Mouse (Mus musculus): ENCODE results near the gene Arhgef10l.

The Arhgef10l gene

GRCm38 (mm10) chr4:140547488-140547887 is 118.3 kb downstream of the Arhgef10l start:
- ATAC-seq (ENCODE audit: insufficient number of reproducible peaks, low FRiP score, low TSS enrichment), result peak; percentile 74

DNA sequence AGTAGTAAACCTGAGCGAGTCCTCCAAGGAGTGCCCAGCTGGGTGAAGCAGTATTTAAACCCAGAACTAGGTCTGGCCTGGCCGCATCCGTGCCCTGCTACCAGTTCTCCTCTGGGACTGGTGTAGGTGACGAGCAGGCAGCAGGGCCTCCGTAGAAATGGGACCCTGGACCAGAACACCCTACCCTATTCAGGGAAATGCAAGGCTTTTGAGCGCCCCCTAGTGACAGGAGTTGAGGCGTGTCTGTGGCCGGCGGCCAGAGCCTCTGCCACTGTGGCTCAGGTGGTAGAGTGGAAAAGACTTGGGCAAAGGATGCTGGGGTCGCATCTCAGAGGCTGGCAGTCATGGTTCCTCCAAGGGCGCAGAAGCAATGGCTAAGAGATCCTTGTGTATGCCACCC is 126.7 kb downstream of the Arhgef10l start:
- ATAC-seq (ENCODE audit: insufficient number of reproducible peaks, low FRiP score, low TSS enrichment), result no peak

- ATAC-seq (ENCODE audit: insufficient number of reproducible peaks, low FRiP score, low TSS enrichment), result no peak
Measured at GRCm38 (mm10) chr4:140537561-140538021, 128.2 kb downstream of the Arhgef10l start.

GRCm38 (mm10) chr4:140535323-140535722 is 130.5 kb downstream of the Arhgef10l start:
- ATAC-seq (ENCODE audit: insufficient number of reproducible peaks, low FRiP score, low TSS enrichment), result no peak

- ATAC-seq (ENCODE audit: insufficient number of reproducible peaks, low FRiP score, low TSS enrichment), result no peak
Measured at GRCm38 (mm10) chr4:140532270-140532669, 133.5 kb downstream of the Arhgef10l start.

- no peak for ATAC-seq (ENCODE audit: insufficient number of reproducible peaks, low FRiP score, low TSS enrichment)
Measured at GRCm38 (mm10) chr4:140531024-140531423, 134.8 kb downstream of the Arhgef10l start.

- ATAC-seq (ENCODE audit: insufficient number of reproducible peaks, low FRiP score, low TSS enrichment), result no peak
Measured at GRCm38 (mm10) chr4:140529735-140530134, 136.1 kb downstream of the Arhgef10l start.

GRCm38 (mm10) chr4:140528443-140528842 is 137.4 kb downstream of the Arhgef10l start:
- no peak for ATAC-seq (ENCODE audit: insufficient number of reproducible peaks, low FRiP score, low TSS enrichment)

DNA sequence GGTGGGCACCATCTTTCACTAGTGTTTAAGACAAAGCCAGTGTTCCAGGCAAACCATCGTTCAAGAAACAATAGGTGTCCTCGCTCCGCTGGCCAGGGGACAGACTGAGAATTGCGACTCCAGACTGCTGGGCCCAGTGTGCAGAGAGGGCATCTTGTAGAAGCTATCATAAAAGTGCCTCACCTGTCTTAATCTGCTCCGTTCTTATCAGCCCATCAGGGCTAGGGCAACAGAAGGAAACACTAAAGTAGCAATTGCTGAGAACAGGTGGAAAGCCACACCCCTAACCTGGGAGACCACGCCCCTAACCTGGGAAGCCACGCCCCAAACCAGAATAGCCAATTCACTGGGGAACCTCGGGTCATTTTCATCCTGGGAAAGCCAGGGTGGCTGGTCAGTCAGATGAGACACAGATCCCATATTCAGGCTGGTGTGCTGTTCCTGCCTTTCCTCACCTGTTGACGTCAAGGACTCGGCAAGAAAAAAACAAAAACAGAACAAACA is 140.1 kb downstream of the Arhgef10l start:
- no peak for ATAC-seq (ENCODE audit: insufficient number of reproducible peaks, low FRiP score, low TSS enrichment)

- ATAC-seq (ENCODE audit: insufficient number of reproducible peaks, low FRiP score, low TSS enrichment), result no peak
Measured at GRCm38 (mm10) chr4:140524927-140525326, 140.9 kb downstream of the Arhgef10l start.

DNA sequence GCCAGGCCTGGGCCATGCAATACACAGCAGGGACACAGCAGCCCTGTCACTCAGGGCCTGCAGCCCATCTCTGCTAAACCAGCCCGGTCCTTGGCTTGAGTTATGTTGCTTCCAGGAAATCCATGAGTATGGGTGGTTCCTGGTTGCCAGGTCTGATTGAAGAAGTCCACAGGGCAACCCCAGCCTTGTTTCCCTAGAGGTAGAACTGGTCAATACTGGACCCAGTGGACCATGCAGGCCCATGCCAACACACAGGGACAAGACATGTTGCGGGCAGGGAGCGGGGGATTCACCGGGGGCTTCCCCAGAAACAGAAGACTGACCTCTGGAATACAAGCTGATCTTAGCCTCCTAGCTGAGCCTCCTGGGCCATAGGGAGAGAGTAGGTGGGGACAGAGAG is 142.9 kb downstream of the Arhgef10l start:
- ATAC-seq (ENCODE audit: insufficient number of reproducible peaks, low FRiP score, low TSS enrichment), result no peak

DNA sequence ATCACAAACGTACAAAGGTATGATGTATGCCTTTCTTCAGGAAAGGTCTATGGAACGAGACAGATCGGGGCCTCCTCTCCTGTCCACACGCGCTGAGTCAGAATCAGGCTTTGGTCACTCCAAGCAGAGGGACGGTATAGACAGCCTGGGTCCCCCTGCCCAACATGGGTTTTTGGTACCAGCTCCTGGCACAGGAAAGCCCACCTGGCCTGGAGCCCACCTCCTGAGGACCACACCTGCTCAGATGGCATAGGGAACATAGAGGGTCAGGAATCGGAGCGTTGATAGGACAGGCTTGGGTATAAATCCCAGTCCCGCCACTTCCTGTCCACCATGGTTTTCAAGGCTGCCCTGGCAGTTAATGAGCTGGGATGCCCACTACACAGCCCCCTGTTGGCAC is 145.1 kb downstream of the Arhgef10l start:
- ATAC-seq (ENCODE audit: insufficient number of reproducible peaks, low FRiP score, low TSS enrichment), result no peak

- no peak for ATAC-seq (ENCODE audit: insufficient number of reproducible peaks, low FRiP score, low TSS enrichment)
Measured at GRCm38 (mm10) chr4:140513797-140514196, 152.0 kb downstream of the Arhgef10l start.

DNA sequence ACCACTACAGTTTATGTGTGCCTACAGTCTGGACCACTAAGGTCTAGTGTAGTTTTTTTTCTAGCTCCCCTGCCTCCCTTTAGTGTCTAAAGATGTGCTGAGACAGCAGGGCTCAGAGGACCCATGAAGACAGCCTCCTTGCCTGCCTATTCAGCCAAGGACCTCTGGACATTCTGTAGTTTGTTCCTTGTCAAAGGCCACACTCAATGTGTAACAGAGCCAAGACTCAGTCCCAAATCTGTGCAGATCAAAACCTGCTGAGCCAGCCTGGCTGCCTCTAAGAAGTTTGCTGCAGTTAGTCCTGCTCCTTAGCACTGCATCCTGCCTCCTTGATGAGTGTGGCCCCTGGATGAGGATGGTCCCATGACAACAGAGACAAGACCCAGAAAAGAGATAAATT is 156.0 kb downstream of the Arhgef10l start:
- no peak for ATAC-seq (ENCODE audit: insufficient number of reproducible peaks, low FRiP score, low TSS enrichment)

DNA sequence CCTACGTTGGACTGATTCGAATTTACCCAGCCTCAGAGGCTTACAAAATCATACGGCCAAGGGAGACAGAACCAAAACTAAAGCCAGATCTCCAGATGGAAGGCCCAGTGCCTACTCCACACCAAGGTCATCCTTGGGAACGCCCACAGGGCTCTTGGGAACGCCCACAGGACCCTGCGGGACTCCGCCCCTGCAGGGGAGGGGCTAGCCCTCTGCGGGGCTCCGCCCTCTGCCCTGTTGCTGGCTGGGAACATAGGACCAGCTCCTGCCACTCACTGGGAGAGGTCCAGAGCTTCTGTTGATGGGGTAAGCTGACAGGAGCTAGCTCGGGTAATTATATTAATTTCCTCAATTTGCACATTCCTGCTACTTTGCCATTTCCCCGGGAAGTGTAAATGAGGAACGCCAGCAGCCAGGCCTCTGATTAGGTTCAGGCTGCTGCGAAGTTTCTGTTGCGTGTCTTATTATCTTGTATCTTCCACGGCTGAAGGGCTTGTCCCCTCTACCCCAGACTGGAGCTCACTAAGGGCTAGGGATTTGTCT is 158.6 kb downstream of the Arhgef10l start:
- no peak for ATAC-seq (ENCODE audit: insufficient number of reproducible peaks, low FRiP score, low TSS enrichment)

- ATAC-seq (ENCODE audit: insufficient number of reproducible peaks, low FRiP score, low TSS enrichment), result no peak
Measured at GRCm38 (mm10) chr4:140505608-140506002, 160.2 kb downstream of the Arhgef10l start.

DNA sequence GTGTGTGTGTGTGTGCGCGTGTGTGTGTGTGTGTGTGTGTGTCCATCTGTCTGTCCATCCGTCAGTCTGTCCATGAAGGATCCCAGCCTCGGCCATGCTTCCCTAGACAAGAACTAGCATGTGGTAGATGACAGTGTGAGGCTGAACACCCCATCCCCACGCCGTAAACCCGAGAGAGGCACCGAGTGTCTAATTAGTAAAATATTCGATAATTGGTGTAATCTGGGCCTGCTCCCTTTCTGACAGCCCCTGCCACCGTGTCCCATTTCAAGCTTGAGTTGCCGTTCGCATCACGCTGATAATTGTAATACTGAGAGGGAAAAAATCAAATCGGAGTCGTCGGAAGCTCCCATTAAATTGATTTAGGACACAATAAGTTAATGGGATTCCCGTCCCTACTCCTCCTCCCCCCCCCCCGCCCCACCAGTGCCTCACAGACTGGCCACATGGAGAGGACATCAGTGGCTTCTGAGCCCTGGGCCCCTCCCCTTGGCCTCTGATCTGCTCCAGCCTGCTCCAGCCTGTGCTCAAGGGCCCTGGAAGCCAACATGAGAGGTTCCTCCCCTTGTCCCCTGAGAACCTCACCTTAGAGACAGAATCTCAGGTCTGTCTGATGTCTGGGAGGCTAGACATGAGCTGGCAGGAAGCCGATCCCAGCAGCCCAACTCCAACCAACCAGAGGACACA is 160.7 kb downstream of the Arhgef10l start:
- ATAC-seq (ENCODE audit: insufficient number of reproducible peaks, low FRiP score, low TSS enrichment), result no peak

GRCm38 (mm10) chr4:140504067-140504913 is 161.5 kb downstream of the Arhgef10l start:
- no peak for ATAC-seq (ENCODE audit: insufficient number of reproducible peaks, low FRiP score, low TSS enrichment)

DNA sequence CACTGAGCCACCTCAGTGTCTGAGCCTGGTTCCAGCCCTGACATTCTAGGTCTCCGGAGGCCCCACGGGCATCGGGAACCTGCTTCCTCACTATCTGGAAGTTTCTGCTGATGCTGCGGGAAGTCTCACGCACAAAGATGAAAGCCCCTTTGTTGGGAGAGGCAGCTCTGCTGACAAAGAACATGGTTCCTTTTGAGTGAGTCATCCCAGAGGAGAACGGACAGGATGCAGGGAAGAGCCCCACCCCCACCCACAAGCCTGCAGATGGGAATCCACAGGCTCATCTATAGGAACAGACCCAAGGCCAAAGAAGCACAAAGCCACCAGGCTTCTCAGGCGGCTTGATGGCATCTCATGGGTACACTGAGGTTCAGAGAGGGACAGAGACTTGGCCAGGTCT is 165.0 kb downstream of the Arhgef10l start:
- ATAC-seq (ENCODE audit: insufficient number of reproducible peaks, low FRiP score, low TSS enrichment), result no peak

GRCm38 (mm10) chr4:140499571-140499970 is 166.2 kb downstream of the Arhgef10l start:
- ATAC-seq (ENCODE audit: insufficient number of reproducible peaks, low FRiP score, low TSS enrichment), result no peak

DNA sequence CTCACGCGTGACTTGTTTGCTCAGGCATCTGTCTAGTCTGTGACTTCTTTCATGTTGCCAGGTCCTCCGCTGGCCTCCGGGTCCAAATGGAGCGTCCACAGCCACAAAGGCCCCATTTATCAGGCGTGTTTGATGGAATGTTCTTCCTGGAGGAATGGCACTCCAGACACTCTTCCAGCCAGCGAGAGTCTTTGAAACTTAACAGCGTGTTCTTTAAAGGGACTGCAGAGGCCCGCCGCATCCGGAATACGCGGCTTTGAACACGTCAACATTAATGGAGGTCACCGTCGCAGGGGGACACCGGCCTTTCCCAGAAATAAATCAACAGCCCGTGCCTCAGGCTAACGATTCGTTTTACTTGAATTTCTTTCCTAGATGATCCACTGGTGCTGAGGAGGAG is 168.6 kb downstream of the Arhgef10l start:
- no peak for ATAC-seq (ENCODE audit: insufficient number of reproducible peaks, low FRiP score, low TSS enrichment)

Data from cerebellum, adult (tissue).